Mouse (Mus musculus): ENCODE data around the gene Ispd. TPM values are rescaled to one million over a fixed set of nuclear protein-coding genes. Genes with fewer than 3 reads are reported as not detected.

The Ispd gene
- polyA plus RNA-seq, 1 experiment from 2014 or later, result 16.7 TPM

DNA sequence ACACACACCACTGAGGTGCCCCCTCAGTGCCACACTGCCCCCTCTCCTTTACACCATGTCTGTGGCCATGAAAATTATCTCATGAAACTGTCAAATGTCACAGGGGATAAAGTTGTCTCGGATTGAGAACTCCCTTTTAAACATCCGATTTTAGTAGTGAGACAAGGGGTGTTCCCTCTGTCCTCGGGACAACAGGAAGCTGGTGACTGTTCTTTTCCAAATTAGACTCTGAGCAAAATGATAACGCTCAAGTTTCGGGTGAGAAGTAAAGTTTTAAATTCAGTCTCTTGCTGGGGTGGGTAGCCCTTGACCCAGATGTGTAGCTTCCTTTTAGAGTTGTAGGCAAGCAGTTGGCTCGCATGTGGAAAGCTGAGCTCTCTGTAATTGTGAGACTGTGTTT lies 96.3 kb downstream of the Ispd start:
- no peak overlapping the region for H3K9ac ChIP-seq (ENCODE audit: low read depth, low read length)
- 21% methylated on average over 6 of the region's 6 CpGs for WGBS
- no peak overlapping the region for H3K4me2 ChIP-seq (replicated peaks; ENCODE audit: low read depth, low read length)
- H3K27ac ChIP-seq (ENCODE audit: low read depth, low read length), result no peak overlapping the region
- H3K4me1 ChIP-seq (ENCODE audit: control insufficient read depth, insufficient read depth, low read length), result peaks cover 6% of the 10 kb centered on the region; the same call in 1 of the 2 replicates
- H3K36me3 ChIP-seq (ENCODE audit: control insufficient read depth, insufficient read depth, low read length), result no peaks in the 10 kb centered on the region
- H3K9me3 ChIP-seq (ENCODE audit: control insufficient read depth, low read length), result no peaks in the 10 kb centered on the region
- ATAC-seq (ENCODE audit: low FRiP score, low TSS enrichment), result no peak
- no peaks in the 10 kb centered on the region for H3K27me3 ChIP-seq (ENCODE audit: control insufficient read depth, insufficient read depth, low read length)
- H3K4me3 ChIP-seq (ENCODE audit: low read length), result no peak overlapping the region

GRCm38 (mm10) chr12:36477926-36478325 lies 96.7 kb downstream of the Ispd start:
- Histone ChIP-seq H3K27ac (ENCODE audit: low read depth, low read length) (no peak overlapping the region), H3K4me3 (ENCODE audit: low read length) (no peak overlapping the region), H3K36me3 (ENCODE audit: control insufficient read depth, insufficient read depth, low read length) (no peaks in the 10 kb centered on the region), H3K4me1 (ENCODE audit: control insufficient read depth, insufficient read depth, low read length) (peaks cover 6% of the 10 kb centered on the region; the same call in 1 of the 2 replicates), H3K4me2 (replicated peaks; ENCODE audit: low read depth, low read length) (no peak overlapping the region), H3K9ac (ENCODE audit: low read depth, low read length) (no peak overlapping the region), H3K27me3 (ENCODE audit: control insufficient read depth, insufficient read depth, low read length) (no peaks in the 10 kb centered on the region), H3K9me3 (ENCODE audit: control insufficient read depth, low read length) (no peaks in the 10 kb centered on the region)
- ATAC-seq (ENCODE audit: low FRiP score, low TSS enrichment), result no peak
- WGBS, result 56% methylated on average over 3 of the region's 3 CpGs

DNA sequence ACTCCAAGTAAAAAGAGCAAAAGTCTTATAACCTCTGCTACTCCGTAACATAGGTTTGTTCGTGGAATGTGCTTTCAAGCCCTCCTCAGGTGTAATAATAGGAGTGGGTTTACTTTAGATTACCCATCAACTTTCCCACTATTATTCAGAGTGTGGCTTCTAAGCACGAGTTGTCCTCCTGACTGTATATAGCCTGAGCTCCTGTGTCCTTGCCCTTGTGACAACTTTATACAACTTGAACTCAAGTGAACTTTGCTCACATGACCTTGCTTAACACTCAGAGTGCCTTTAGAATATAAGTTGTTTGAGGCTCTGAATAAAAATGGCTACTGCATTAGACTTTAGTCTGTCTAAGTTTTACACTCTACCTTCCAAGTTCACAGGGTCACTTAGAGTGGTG lies 100.5 kb downstream of the Ispd start:
- ATAC-seq (ENCODE audit: low FRiP score, low TSS enrichment), result no peak
- 78% methylated on average over 3 of the region's 3 CpGs for WGBS

GRCm38 (mm10) chr12:36483346-36483745 lies 102.1 kb downstream of the Ispd start:
- no peaks in the 10 kb centered on the region for H3K27me3 ChIP-seq (ENCODE audit: control insufficient read depth, insufficient read depth, low read length)
- 18% methylated on average over 2 of the region's 2 CpGs for WGBS
- no peak overlapping the region for H3K4me2 ChIP-seq (replicated peaks; ENCODE audit: low read depth, low read length)
- H3K36me3 ChIP-seq (ENCODE audit: control insufficient read depth, insufficient read depth, low read length), result no peaks in the 10 kb centered on the region
- H3K4me1 ChIP-seq (ENCODE audit: control insufficient read depth, insufficient read depth, low read length), result no peaks in the 10 kb centered on the region
- no peaks in the 10 kb centered on the region for H3K9me3 ChIP-seq (ENCODE audit: control insufficient read depth, low read length)
- no peak overlapping the region for H3K9ac ChIP-seq (ENCODE audit: low read depth, low read length)
- no peak overlapping the region for H3K4me3 ChIP-seq (ENCODE audit: low read length)
- no peak for ATAC-seq (ENCODE audit: low FRiP score, low TSS enrichment)
- no peak overlapping the region for H3K27ac ChIP-seq (ENCODE audit: low read depth, low read length)

More for the DNA sequence above, 100.5 kb downstream of the Ispd start:
- H3K4me2 ChIP-seq (replicated peaks; ENCODE audit: low read depth, low read length), result no peak overlapping the region
- H3K27me3 ChIP-seq (ENCODE audit: control insufficient read depth, insufficient read depth, low read length), result no peaks in the 10 kb centered on the region
- H3K4me1 ChIP-seq (ENCODE audit: control insufficient read depth, insufficient read depth, low read length), result 0 out of 2 replicates have a peak, but pooled peaks cover 2% of the 10 kb centered on the region
- no peak overlapping the region for H3K9ac ChIP-seq (ENCODE audit: low read depth, low read length)
- H3K36me3 ChIP-seq (ENCODE audit: control insufficient read depth, insufficient read depth, low read length), result no peaks in the 10 kb centered on the region
- no peak overlapping the region for H3K27ac ChIP-seq (ENCODE audit: low read depth, low read length)
- no peaks in the 10 kb centered on the region for H3K9me3 ChIP-seq (ENCODE audit: control insufficient read depth, low read length)
- H3K4me3 ChIP-seq (ENCODE audit: low read length), result no peak overlapping the region

GRCm38 (mm10) chr12:36497565-36497964 lies 116.3 kb downstream of the Ispd start:
- peak; percentile 43; the same call in 1 of the 2 replicates for ATAC-seq (ENCODE audit: low FRiP score, low TSS enrichment)

GRCm38 (mm10) chr12:36507111-36507903 lies 126.1 kb downstream of the Ispd start:
- no peaks in the 10 kb centered on the region for H3K9me3 ChIP-seq (ENCODE audit: control insufficient read depth, low read length)
- H3K9ac ChIP-seq (ENCODE audit: low read depth, low read length), result no peak overlapping the region
- no peak overlapping the region for H3K27ac ChIP-seq (ENCODE audit: low read depth, low read length)
- H3K36me3 ChIP-seq (ENCODE audit: control insufficient read depth, insufficient read depth, low read length), result no peaks in the 10 kb centered on the region
- H3K4me1 ChIP-seq (ENCODE audit: control insufficient read depth, insufficient read depth, low read length), result no peaks in the 10 kb centered on the region
- 84% methylated on average over 7 of the region's 7 CpGs for whole genome bisulfite sequencing
- no peak overlapping the region for H3K4me3 ChIP-seq (ENCODE audit: low read length)
- no peak overlapping the region for H3K4me2 ChIP-seq (replicated peaks; ENCODE audit: low read depth, low read length)
- no peak for ATAC-seq (ENCODE audit: low FRiP score, low TSS enrichment)
- H3K27me3 ChIP-seq (ENCODE audit: control insufficient read depth, insufficient read depth, low read length), result no peaks in the 10 kb centered on the region

More at GRCm38 (mm10) chr12:36497565-36497964, 116.3 kb downstream of the Ispd start:
- Histone ChIP-seq H3K36me3 (ENCODE audit: control insufficient read depth, insufficient read depth, low read length) (no peaks in the 10 kb centered on the region), H3K9me3 (ENCODE audit: control insufficient read depth, low read length) (no peaks in the 10 kb centered on the region), H3K4me3 (ENCODE audit: low read length) (no peak overlapping the region), H3K27ac (ENCODE audit: low read depth, low read length) (no peak overlapping the region), H3K4me2 (replicated peaks; ENCODE audit: low read depth, low read length) (no peak overlapping the region), H3K4me1 (ENCODE audit: control insufficient read depth, insufficient read depth, low read length) (no peaks in the 10 kb centered on the region), H3K27me3 (ENCODE audit: control insufficient read depth, insufficient read depth, low read length) (no peaks in the 10 kb centered on the region), H3K9ac (ENCODE audit: low read depth, low read length) (no peak overlapping the region)
- 60% methylated on average over 3 of the region's 3 CpGs for WGBS

GRCm38 (mm10) chr12:36509954-36510642 lies 128.8 kb downstream of the Ispd start:
- Histone ChIP-seq H3K27me3 (ENCODE audit: control insufficient read depth, insufficient read depth, low read length) (no peaks in the 10 kb centered on the region), H3K27ac (ENCODE audit: low read depth, low read length) (peak overlapping the region; percentile 24; the same call in 1 of the 2 replicates), H3K4me2 (replicated peaks; ENCODE audit: low read depth, low read length) (no peak overlapping the region), H3K4me3 (ENCODE audit: low read length) (no peak overlapping the region), H3K9me3 (ENCODE audit: control insufficient read depth, low read length) (no peaks in the 10 kb centered on the region), H3K4me1 (ENCODE audit: control insufficient read depth, insufficient read depth, low read length) (no peaks in the 10 kb centered on the region), H3K36me3 (ENCODE audit: control insufficient read depth, insufficient read depth, low read length) (no peaks in the 10 kb centered on the region), H3K9ac (ENCODE audit: low read depth, low read length) (no peak overlapping the region)
- ATAC-seq (ENCODE audit: low FRiP score, low TSS enrichment), result peak; percentile 81; the same call in 1 of the 2 replicates
- 62% methylated on average over 10 of the region's 10 CpGs for WGBS

DNA sequence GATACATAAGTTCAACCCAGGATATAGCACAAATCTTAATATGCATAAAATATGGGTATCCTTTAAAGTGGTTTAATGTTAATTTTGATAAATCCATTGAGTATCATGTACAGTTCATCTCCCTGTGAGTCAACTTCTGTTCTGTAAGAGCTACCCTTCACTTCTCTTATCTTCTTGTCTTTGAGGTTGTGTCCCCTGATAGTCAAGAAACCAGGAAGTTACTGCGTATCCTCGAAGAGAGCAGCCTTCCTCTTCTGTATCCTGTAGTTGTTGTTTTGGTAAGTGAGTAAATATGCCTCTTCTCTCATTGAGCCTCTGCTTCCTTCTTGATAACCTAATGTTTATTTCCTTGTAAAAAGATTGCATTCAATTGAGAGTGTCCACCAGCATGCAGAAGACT lies 140.5 kb downstream of the Ispd start:
- Histone ChIP-seq H3K9me3 (ENCODE audit: control insufficient read depth, low read length) (no peaks in the 10 kb centered on the region), H3K4me1 (ENCODE audit: control insufficient read depth, insufficient read depth, low read length) (no peaks in the 10 kb centered on the region), H3K4me2 (replicated peaks; ENCODE audit: low read depth, low read length) (no peak overlapping the region), H3K27me3 (ENCODE audit: control insufficient read depth, insufficient read depth, low read length) (no peaks in the 10 kb centered on the region), H3K9ac (ENCODE audit: low read depth, low read length) (no peak overlapping the region), H3K27ac (ENCODE audit: low read depth, low read length) (no peak overlapping the region), H3K4me3 (ENCODE audit: low read length) (no peak overlapping the region), H3K36me3 (ENCODE audit: control insufficient read depth, insufficient read depth, low read length) (no peaks in the 10 kb centered on the region)
- ATAC-seq (ENCODE audit: low FRiP score, low TSS enrichment), result no peak
- WGBS, result 75% methylated on average over 2 of the region's 2 CpGs

DNA sequence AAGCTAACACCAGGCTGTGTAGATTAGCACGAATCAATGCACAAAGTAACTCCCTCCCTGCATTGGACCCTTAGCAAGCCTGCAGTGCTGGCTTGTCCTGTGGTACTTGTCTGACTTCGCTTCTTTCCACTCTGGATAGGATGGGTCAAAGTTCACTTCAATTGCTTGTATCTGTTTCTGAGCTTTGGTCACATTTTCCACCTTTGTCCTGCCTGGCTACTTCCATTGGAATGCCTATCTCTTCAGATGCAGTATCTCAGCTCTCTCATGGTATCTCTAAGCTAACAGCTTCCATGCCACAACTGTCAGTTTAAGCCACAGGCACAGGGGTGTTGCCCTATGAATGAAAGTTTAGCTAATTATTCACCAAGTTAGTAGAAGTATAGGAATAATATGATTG lies 142.3 kb downstream of the Ispd start:
- Histone ChIP-seq H3K27me3 (ENCODE audit: control insufficient read depth, insufficient read depth, low read length) (no peaks in the 10 kb centered on the region), H3K9me3 (ENCODE audit: control insufficient read depth, low read length) (no peaks in the 10 kb centered on the region), H3K4me1 (ENCODE audit: control insufficient read depth, insufficient read depth, low read length) (no peaks in the 10 kb centered on the region), H3K4me3 (ENCODE audit: low read length) (no peak overlapping the region), H3K4me2 (replicated peaks; ENCODE audit: low read depth, low read length) (no peak overlapping the region), H3K27ac (ENCODE audit: low read depth, low read length) (no peak overlapping the region), H3K36me3 (ENCODE audit: control insufficient read depth, insufficient read depth, low read length) (no peaks in the 10 kb centered on the region), H3K9ac (ENCODE audit: low read depth, low read length) (no peak overlapping the region)
- 90% methylated on average over 2 of the region's 2 CpGs for whole genome bisulfite sequencing
- ATAC-seq (ENCODE audit: low FRiP score, low TSS enrichment), result no peak

Measured in kidney, embryonic 14.5 days (tissue).